Mouse (Mus musculus) layer of hippocampus, adult 9-11 months (tissue): ENCODE measurements around the gene Muc5ac.

Experiments
- DNase-seq: peaks from one replicate; pipeline ENCODE4 v3.0.0; 2022

Gene Muc5ac

DNA sequence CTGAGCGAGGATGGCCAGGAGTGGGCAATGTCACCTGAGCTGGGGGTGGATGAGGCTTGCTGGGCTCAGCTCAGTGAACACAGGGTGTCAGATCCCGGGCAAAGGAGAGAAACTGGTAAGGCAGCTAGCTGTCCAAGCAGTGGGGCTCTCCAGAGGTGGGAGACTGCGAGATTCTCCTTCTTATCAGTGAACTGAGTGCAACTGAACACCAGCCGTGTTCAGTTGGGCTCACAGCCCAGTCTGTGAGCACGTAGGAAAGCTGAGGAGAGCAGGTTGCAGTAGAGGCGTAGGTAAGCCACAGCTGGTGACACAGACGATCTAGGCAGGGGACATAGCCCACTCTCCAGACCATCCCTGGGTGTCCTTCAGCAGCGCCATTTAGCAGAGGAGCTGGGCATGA is 47.7 kb downstream of the Muc5ac start:
- no peak for DNase-seq

DNA sequence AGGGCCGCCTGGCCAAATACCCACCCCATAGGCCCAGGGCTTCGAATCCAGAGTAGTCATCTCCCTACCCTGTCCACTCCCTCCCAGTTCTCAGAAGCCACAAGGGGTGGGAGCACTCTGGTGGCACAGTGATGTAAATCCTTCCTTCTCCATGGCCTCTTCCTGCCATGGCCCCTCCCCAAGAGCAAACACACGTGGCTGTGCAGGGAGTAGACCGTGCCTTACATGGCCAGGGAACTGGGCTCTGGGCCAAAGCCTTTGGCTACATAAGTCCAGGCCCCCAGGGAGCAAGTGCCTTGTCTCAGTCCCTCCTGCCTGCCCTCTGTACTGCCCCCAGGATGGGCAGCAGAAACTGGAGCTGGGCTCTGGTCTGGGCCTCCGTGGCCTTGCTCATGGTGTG is 50.0 kb downstream of the Muc5ac start, which contains the start of gene Muc5b:
Muc5b (plus strand) TSS at position 292 of the 400 bp plus-strand sequence.
- DNase-seq, result no peak

DNA sequence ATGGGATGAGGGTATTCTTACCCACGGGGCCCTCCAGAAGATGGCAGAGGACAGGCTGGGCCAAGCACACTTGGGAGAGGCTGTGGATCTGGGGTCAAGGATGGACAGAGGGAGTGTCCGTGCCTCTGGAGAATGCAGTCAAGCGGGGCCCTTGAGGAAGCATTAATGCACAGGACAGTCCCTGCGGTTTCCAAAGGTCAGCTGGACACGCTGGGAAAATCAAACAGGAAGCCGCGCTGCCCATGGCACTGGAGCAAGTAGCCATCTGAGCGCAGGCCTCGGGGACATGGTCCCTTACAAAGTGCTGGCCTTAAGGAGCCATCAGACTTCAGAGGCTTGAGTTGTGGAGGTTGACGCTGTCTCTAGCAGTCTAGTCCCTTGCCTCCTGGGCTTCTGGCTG is 51.6 kb downstream of the Muc5ac start:
- no peak for DNase-seq

DNA sequence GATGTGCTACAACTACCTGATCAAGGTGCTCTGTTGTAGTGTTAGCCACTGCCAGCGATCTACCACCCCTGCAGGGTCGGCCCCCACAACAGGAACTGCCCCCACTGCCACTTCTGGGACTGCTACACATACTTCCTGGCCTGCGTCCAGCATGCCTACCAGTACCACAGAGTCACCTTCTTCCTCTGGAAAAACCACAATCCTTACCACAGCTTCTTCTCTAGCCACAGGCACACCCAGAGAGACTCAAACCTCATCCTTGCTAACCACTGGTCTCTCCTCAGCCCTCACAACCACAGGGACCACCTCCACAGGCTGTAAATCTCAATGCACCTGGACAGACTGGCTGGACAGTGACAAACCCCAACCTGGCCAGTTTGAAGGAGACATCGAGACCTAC is 72.3 kb downstream of the Muc5ac start:
- no peak for DNase-seq
